Mouse (Mus musculus) forebrain, embryonic 15.5 days (tissue): ENCODE results near the gene Pnkd. TPM values are rescaled to one million over a fixed set of nuclear protein-coding genes. Genes with fewer than 3 reads are reported as not detected.
A peak's percentile ranks its signal among the peaks of the same experiment; 100 is the strongest.

Source experiments
- ATAC-seq: fragments of 200-750 bp; cut with Nextera tagmentation; replicated peaks from 2 replicates; pipeline ENCODE4 v1.8.0; 2017; ENCODE audit warnings: mild to moderate bottlenecking, moderate TSS enrichment, moderate library complexity
- H3K27ac ChIP-seq: fragments of 300-500 bp; sonication (generic); replicated peaks from 2 replicates; pipeline ENCODE4 v1.5.1; 2015; ENCODE audit warnings: mild to moderate bottlenecking, inconsistent platforms
- H3K27me3 ChIP-seq: fragments of 300-500 bp; sonication (generic); 2 replicates; pipeline ENCODE4 v1.6.1; 2015; ENCODE audit warnings: inconsistent platforms
- H3K36me3 ChIP-seq: fragments of 300-500 bp; sonication (generic); 2 replicates; pipeline ENCODE4 v1.6.1; 2015; ENCODE audit warnings: mild to moderate bottlenecking, inconsistent platforms
- H3K4me1 ChIP-seq: fragments of 300-500 bp; sonication (generic); 2 replicates; pipeline ENCODE4 v1.6.1; 2015; ENCODE audit warnings: inconsistent platforms
- H3K4me2 ChIP-seq: fragments of 300-500 bp; sonication (generic); replicated peaks from 2 replicates; pipeline ENCODE4 v1.6.1; 2015; ENCODE audit warnings: mild to moderate bottlenecking, inconsistent platforms
- H3K4me3 ChIP-seq: fragments of 300-500 bp; sonication (generic); 2 replicates; pipeline ENCODE4 v1.5.1; 2015; ENCODE audit warnings: mild to moderate bottlenecking, inconsistent platforms
- H3K9ac ChIP-seq: fragments of 300-500 bp; sonication (generic); replicated peaks from 2 replicates; pipeline ENCODE4 v1.6.1; 2015; ENCODE audit warnings: mild to moderate bottlenecking, inconsistent platforms
- H3K9me3 ChIP-seq: fragments of 300-500 bp; sonication (generic); 2 replicates; pipeline ENCODE4 v1.6.1; 2016; ENCODE audit warnings: inconsistent platforms
- WGBS: fragments of 180-500 bp; shearing (Covaris S2); methylation state at CpG from one replicate; pipeline ENCODE4 v1.1.7; 2015; ENCODE audit warnings: mixed read lengths; 5-methylcytosine and 5-hydroxymethylcytosine counted together
- polyA plus RNA-seq: library from polyadenylated mRNA; unstranded; fragments of >200 nt; fragmentation: Nextera tagmentation; extraction: Ambion mirVana; gene quantifications from 2 replicates; pipeline ENCODE4 v1.2.1, GENCODE M21; 2015

Pnkd gene
- polyA plus RNA-seq, 1 experiment from 2014 or later = 99.2 TPM

- H3K4me1 ChIP-seq = peaks cover 6% of the 10 kb centered on the region; the same call in 1 of the 2 replicates
- H3K27ac ChIP-seq = no peak overlapping the region
- WGBS = 92% methylated on average over 5 of the region's 5 CpGs
- H3K27me3 ChIP-seq = no peaks in the 10 kb centered on the region
- H3K4me3 ChIP-seq = no peak overlapping the region
- no peak overlapping the region for H3K9ac ChIP-seq
- no peak for ATAC-seq
- no peaks in the 10 kb centered on the region for H3K36me3 ChIP-seq
- H3K4me2 ChIP-seq = no peak overlapping the region
- no peaks in the 10 kb centered on the region for H3K9me3 ChIP-seq
These were observed 75.3 kb downstream of the Pnkd start for GRCm38 (mm10) chr1:74359952-74360517.

DNA sequence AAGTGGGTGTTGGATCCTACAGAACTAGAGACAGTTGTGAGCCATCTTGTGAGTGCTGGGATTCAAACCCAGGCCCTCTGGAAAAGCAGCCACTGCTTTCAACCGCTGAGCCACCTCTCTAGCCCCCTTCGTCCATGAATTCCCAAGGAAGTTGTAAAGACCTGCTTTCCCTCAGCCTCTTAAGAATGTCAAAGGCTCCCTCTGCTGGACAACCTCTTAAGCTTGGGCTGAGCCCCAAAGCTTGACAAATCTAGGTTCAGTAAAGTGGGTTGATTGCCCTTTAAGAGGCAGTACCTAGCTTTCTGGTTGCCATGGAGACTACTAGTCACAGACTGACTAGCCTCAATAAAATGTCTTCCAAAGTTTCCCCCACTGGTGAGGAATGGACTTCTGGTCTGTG, 77.1 kb downstream of the Pnkd start, which contains the start of gene Catip:
Catip (plus strand) TSS at position 297 of the 400 bp plus-strand sequence.
- Histone ChIP-seq H3K36me3 (no peaks in the 10 kb centered on the region), H3K4me2 (no peak within 1 kb of the TSS), H3K9ac (no peak within 1 kb of the TSS), H3K27me3 (no peaks in the 10 kb centered on the region), H3K27ac (no peak within 1 kb of the TSS), H3K9me3 (no peaks in the 10 kb centered on the region), H3K4me3 (no peak within 1 kb of the TSS), H3K4me1 (peaks cover 6% of the 10 kb centered on the region; the same call in 1 of the 2 replicates)
- 2% methylated on average over 2 of the region's 2 CpGs for WGBS
- ATAC-seq = peak; percentile 82

- WGBS = 70% methylated on average over 17 of the region's 17 CpGs
- no peaks in the 10 kb centered on the region for H3K9me3 ChIP-seq
- H3K9ac ChIP-seq = no peak overlapping the region
- ATAC-seq = peak; percentile 57; the same call in 1 of the 2 replicates
- H3K4me3 ChIP-seq = no peak overlapping the region
- no peaks in the 10 kb centered on the region for H3K27me3 ChIP-seq
- no peaks in the 10 kb centered on the region for H3K36me3 ChIP-seq
- no peak overlapping the region for H3K4me2 ChIP-seq
- H3K4me1 ChIP-seq = peaks cover 6% of the 10 kb centered on the region; the same call in 1 of the 2 replicates
- no peak overlapping the region for H3K27ac ChIP-seq
These were observed 77.8 kb downstream of the Pnkd start for GRCm38 (mm10) chr1:74362325-74363229.

DNA sequence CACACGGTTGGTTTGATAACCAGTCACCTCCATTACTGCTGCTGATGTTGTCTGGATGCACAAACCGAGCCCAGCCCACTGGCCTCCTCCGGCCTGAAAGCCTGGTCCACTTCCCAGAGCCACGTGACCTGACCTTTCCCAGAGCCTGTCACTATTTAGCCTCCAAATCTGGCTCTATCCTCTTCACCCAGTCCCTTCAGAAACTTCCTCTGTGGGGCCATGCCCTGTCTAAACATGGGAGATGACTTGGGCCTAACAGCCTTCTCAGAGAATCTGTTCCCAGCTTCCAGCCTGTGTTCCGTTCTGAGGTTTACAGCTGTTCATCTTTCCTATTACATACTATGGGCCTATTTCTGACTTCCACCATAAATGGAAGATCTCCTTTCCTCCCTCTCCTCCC, 78.7 kb downstream of the Pnkd start:
- Histone ChIP-seq H3K27me3 (no peaks in the 10 kb centered on the region), H3K4me1 (peaks cover 10% of the 10 kb centered on the region), H3K4me2 (no peak overlapping the region), H3K9ac (no peak overlapping the region), H3K4me3 (no peak overlapping the region), H3K9me3 (no peaks in the 10 kb centered on the region), H3K36me3 (no peaks in the 10 kb centered on the region), H3K27ac (no peak overlapping the region)
- ATAC-seq = no peak
- WGBS = 80% methylated on average over 5 of the region's 5 CpGs

GRCm38 (mm10) chr1:74364270-74364669, 79.5 kb downstream of the Pnkd start:
- no peak overlapping the region for H3K4me2 ChIP-seq
- H3K27ac ChIP-seq = no peak overlapping the region
- H3K9me3 ChIP-seq = no peaks in the 10 kb centered on the region
- WGBS = 81% methylated on average over 8 of the region's 8 CpGs
- no peak overlapping the region for H3K9ac ChIP-seq
- H3K4me3 ChIP-seq = no peak overlapping the region
- no peaks in the 10 kb centered on the region for H3K36me3 ChIP-seq
- no peaks in the 10 kb centered on the region for H3K27me3 ChIP-seq
- peaks cover 10% of the 10 kb centered on the region for H3K4me1 ChIP-seq
- ATAC-seq = no peak

DNA sequence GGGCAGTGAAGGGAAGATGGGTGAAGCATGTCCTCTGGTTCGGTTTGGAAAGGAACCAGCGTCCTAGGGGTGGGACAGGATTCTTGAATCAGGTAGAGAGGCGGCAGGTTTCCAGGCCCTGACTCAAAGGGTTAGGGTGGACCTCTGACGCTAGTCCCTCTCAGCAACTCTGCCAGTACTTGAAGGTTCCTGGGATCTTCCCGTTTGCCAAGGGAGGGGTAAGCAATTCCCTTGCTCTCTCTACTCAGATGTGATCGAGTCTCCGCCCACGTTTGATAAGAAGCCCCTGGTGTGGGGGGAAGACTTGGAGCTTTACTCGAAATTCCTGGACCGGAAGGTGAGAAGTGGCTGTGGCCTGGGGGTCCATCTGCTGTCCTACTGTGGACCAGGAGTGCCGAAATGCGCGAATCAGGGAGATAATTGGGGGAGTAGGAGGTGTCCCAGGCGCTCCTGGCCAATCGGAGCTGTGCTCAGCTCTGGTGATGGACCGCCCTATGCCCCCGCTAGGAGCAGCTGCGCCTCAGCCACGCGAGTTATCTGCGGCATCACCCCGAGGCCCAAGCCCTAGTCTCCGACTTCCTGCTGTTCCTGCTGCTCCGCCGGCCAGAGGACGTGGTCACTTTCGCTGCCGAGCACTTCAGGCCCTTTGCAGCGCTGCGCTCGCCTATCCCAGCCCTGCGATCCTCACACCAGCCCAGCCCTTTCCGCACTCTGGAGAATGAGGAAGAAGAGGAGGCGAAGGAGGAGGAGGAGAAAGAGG, 83.3 kb downstream of the Pnkd start:
- ATAC-seq = 0 out of 2 replicates have a peak, but pooled peaks have one; percentile 64
- H3K36me3 ChIP-seq = no peaks in the 10 kb centered on the region
- WGBS = 22% methylated on average over 34 of the region's 34 CpGs
- H3K9ac ChIP-seq = peak overlapping the region; percentile 37; the same call in 1 of the 2 replicates
- no peaks in the 10 kb centered on the region for H3K9me3 ChIP-seq
- peaks cover 4% of the 10 kb centered on the region for H3K4me1 ChIP-seq
- peak overlapping the region; percentile 55 for H3K4me2 ChIP-seq
- H3K4me3 ChIP-seq = peak overlapping the region; percentile 32
- no peak overlapping the region for H3K27ac ChIP-seq
- H3K27me3 ChIP-seq = no peaks in the 10 kb centered on the region

GRCm38 (mm10) chr1:74370040-74370439, 85.3 kb downstream of the Pnkd start:
- Histone ChIP-seq H3K4me2 (no peak overlapping the region), H3K4me3 (no peak overlapping the region), H3K9me3 (no peaks in the 10 kb centered on the region), H3K27me3 (no peaks in the 10 kb centered on the region), H3K36me3 (no peaks in the 10 kb centered on the region), H3K9ac (no peak overlapping the region), H3K27ac (no peak overlapping the region), H3K4me1 (peaks cover 4% of the 10 kb centered on the region)
- no peak for ATAC-seq
- 65% methylated on average over 4 of the region's 4 CpGs for WGBS

- Histone ChIP-seq H3K4me2 (no peak overlapping the region), H3K27me3 (no peaks in the 10 kb centered on the region), H3K4me3 (no peak overlapping the region), H3K36me3 (no peaks in the 10 kb centered on the region), H3K27ac (no peak overlapping the region), H3K4me1 (no peaks in the 10 kb centered on the region), H3K9me3 (no peaks in the 10 kb centered on the region), H3K9ac (no peak overlapping the region)
- no peak for ATAC-seq
- WGBS = 78% methylated on average over 4 of the region's 4 CpGs
These were observed 88.6 kb downstream of the Pnkd start for GRCm38 (mm10) chr1:74373372-74373771.

- no peak for ATAC-seq
- H3K27ac ChIP-seq = no peak within 1 kb of the TSS
- H3K36me3 ChIP-seq = no peaks in the 10 kb centered on the region
- WGBS = 69% methylated on average over 8 of the region's 8 CpGs
- H3K4me1 ChIP-seq = no peaks in the 10 kb centered on the region
- no peaks in the 10 kb centered on the region for H3K9me3 ChIP-seq
- no peak within 1 kb of the TSS for H3K4me3 ChIP-seq
- H3K27me3 ChIP-seq = no peaks in the 10 kb centered on the region
- H3K9ac ChIP-seq = no peak within 1 kb of the TSS
- H3K4me2 ChIP-seq = no peak within 1 kb of the TSS
These were observed 90.2 kb downstream of the Pnkd start, which contains the start of gene Slc11a1 for GRCm38 (mm10) chr1:74374980-74375379. TSS of gene Slc11a1 (plus strand) at chr1:74375195.

DNA sequence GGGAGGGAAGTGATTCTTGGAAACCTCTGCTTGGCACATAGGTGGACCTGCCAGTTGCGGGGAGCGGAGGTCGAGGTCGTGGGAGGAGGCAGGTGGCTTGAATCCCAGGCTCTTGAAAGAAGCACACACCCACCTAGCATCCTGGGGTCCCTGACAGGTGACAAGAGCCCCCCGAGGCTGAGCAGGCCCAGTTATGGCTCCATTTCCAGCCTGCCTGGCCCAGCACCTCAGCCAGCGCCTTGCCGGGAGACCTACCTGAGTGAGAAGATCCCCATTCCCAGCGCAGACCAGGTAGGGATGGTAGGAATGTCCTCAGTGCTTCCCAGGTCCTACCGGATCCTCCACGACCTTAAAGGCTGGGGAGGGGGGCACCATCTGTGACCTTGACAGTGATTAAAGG, 90.8 kb downstream of the Pnkd start:
- no peaks in the 10 kb centered on the region for H3K9me3 ChIP-seq
- H3K4me2 ChIP-seq = no peak overlapping the region
- H3K9ac ChIP-seq = no peak overlapping the region
- WGBS = 80% methylated on average over 10 of the region's 10 CpGs
- H3K4me1 ChIP-seq = no peaks in the 10 kb centered on the region
- H3K36me3 ChIP-seq = no peaks in the 10 kb centered on the region
- no peaks in the 10 kb centered on the region for H3K27me3 ChIP-seq
- no peak overlapping the region for H3K4me3 ChIP-seq
- H3K27ac ChIP-seq = no peak overlapping the region
- ATAC-seq = no peak

- Histone ChIP-seq H3K27ac (no peak overlapping the region), H3K4me3 (no peak overlapping the region), H3K9me3 (no peaks in the 10 kb centered on the region), H3K4me1 (no peaks in the 10 kb centered on the region), H3K4me2 (no peak overlapping the region), H3K27me3 (no peaks in the 10 kb centered on the region), H3K9ac (no peak overlapping the region), H3K36me3 (no peaks in the 10 kb centered on the region)
- WGBS = 79% methylated on average over 4 of the region's 4 CpGs
- ATAC-seq = no peak
These were observed 91.7 kb downstream of the Pnkd start for GRCm38 (mm10) chr1:74376396-74376795.

- Histone ChIP-seq H3K36me3 (no peaks in the 10 kb centered on the region), H3K27ac (no peak overlapping the region), H3K9me3 (no peaks in the 10 kb centered on the region), H3K27me3 (no peaks in the 10 kb centered on the region), H3K9ac (no peak overlapping the region), H3K4me1 (no peaks in the 10 kb centered on the region), H3K4me2 (no peak overlapping the region), H3K4me3 (no peak overlapping the region)
- WGBS = 89% methylated on average over 7 of the region's 7 CpGs
- no peak for ATAC-seq
These were observed 94.4 kb downstream of the Pnkd start for GRCm38 (mm10) chr1:74379058-74379504.
